Mouse (Mus musculus) T-cell, adult 2 months (primary cell): ENCODE measurements around the gene Cacna1c.

ENCODE experiments used
- DNase-seq: peaks from one replicate; pipeline ENCODE4 v3.0.0; 2022; ENCODE audit warnings: low spot score

Gene Cacna1c

DNA sequence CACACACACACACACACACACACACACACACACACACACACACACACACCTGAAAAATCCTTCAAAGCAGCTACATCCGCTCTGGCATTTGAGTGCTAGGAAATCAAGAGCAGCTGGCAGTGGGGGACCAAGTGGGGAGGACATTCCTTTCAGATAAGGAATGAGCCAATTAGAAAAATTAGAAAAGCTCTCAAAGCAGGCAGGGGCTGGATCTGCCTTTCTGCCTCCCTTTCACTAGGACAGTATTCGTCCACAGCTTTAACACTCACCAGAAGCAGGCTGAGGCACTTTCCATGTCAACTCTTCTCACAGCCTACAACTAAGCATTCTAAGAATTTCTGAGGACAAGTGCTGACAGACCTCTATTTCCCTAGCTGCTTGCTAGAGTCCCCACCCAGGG, 194.8 kb downstream of the Cacna1c start:
- DNase-seq: no peak

DNA sequence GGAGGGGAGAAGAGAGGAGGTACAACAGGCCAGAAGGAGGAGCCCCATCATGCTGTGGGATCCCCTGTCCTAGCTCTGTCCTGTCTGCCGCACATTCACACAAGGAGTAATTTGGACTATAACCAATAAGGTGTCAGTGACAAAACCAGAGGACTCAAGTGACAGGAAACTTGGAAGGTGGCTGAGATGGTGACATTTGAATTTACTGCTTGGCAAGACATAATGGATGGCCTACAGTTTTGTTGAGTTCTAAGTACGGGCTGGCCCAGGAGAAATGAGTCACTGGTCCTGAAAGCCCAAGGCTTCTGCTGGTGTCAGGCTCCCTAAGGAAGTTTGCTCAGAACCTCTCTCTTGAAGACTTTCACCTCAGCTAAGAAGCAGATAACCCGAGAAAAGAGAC, 196.0 kb downstream of the Cacna1c start:
- no peak for DNase-seq

DNA sequence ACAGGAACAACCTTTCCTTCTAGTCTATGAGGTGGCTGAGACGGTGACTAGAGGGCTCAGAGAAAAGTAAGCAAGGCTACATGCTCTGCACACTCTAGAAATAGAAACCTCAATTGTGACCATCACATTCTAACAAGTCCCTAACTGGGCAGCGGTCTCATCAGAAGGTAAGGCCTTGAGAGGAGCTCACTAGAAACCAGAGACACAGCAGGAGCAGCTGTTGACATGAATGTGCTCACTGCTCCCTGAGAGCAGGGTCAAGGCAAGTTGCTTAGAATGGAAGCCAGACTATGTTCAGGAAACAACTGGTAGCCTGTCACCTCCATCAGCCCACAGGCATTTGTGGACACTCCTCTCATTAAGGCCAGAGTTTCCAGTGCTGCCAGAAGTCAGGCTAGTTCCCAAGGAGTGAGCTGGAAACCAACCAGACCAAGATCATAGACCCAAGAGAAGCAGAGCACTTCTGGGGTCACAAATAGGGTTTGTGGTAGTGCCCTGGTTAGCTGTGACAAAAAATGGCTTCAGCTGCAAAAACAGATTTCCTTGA, 196.8 kb downstream of the Cacna1c start:
- DNase-seq: no peak

DNA sequence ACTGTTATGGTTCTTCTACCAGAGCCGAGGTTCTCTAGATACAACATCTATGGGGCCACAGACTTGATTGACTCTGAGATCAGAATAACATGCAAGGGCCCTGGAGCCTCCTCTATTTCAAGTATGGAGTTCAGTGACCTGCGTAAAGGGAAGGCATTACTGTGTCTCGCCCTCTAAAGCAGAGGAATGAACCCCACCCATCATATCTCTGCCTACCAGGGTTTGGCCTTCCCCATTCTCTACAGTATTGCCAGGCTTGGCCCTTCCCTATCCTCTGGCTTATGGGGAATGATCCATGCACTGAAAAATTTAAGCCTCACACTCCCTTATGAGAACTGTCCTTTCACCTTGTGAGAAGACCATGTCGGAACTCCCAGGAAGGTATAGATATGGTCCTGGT, 198.8 kb downstream of the Cacna1c start:
- no peak for DNase-seq

DNA sequence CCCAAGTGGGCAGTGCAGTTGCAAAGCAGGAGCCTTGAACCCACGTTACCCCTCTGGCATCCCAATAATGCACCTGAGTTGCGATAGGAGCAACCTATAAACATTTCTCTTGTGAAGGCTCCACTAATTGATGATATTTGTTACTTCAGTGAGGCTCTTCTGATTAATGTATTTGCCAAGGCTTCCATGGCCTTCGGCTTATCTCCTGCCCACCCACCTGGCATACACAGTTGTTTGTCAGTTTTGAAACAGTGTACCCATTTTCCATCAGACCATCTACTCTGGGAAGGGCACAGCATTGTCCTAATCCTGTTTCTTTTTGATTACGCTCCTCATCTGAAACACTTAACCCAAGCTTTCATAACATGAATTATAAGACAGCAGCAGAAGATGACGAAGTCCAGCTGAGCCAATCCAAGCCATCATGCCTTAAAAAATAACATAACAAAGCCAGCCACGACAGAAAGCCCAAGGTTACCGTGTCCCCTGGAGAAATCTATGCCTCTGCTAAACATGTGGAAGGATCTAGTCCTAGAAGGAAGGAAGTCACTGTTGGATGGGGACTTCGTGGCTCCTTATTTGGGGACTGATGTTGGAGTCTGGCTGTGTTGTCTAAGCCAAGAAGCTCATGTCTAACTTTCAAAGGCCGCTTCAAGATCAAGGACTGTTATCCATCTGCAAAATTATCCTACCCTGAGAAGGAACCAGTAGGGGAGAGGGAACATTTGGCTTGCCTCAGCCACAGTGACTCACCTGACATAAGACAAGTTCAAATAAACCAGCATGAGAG, 201.8 kb downstream of the Cacna1c start:
- no peak for DNase-seq

DNA sequence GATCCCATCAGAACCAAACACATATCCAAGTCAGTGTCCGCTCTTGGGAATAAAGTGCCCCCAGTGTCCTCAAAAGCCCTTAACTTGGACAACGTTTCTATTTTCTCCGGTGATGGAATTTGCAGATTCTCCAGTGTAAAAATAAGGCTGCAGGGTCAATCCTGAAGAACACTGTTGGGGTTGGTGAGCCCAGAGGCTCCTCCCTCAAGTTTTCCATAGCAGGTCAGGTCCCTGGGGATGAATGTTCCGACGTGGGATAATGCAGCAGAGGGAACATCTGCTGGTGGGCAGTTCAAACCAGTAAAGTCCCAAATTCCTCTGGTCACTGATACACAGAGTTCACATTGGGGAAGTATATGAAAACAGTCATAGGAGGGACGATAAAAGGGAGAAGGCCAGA, 203.8 kb downstream of the Cacna1c start:
- no peak for DNase-seq

DNA sequence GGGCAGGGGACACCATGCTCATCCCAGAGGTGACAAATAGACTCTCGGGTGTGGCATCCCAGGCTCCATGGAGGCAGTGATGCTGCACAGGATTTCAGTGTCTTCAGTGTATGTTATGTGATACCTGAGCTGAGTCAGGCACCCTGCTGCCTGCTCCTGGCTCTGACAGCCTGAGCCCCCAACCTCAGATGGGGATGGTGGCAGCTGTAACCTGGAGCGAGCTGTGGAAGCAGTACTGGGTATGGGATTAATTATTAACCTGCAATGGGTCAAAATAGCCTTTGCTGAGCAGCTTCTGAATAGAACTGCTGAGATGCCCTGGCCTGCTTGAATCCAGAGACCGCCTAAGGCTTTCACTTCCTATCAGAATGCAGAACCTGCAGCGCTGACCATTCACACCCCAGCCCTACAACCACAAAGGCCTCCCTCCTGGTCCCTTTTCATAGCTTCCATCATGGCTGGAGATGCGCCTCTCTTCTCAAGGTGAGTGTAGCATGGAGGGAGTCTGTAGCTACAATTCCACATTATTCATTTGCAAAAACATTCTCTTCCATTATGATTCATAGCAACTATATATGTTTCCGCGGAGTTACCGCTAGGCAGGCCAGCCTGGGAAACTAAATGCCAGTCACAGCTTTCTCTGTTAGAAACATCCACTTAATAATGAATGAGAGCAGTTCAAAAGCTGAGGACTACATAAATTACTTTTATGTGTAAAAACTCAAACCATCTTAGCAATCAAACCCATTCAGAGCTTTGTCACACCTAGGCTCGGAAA, 206.0 kb downstream of the Cacna1c start:
- no peak for DNase-seq

DNA sequence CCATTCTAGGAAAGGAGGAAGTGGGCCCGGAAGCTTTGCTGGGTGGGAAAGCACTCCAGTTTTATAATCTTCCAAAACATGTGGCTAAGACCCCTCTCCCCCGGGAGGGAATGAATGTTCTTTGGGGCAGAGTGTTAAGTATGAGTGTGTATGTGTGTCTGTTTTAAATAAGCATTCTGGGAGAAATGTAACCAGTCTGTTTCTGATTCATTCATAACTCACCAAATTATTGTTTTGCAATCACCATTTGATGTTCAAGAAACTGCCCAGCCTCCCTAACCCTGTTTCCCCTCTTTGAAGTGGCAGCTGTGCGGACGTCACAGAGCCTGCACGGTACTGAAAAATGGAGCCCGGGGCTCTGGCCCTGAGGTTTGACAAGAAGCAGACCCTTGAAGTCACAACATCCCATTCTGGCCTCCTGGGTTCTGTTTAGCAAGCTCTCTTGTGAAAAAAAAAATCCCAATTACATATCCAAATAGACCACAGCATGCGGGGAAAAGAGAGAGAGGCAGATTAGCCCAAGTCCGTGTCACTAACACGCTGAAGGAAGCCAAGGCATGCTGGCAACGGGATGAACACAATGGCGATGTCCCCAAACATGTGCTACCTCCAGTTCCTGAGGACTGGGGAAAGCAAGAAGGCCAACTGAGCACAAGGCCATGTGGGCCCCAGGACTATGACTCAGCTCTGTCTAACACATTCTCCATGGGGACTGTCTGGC, 211.9 kb downstream of the Cacna1c start:
- DNase-seq: no peak

DNA sequence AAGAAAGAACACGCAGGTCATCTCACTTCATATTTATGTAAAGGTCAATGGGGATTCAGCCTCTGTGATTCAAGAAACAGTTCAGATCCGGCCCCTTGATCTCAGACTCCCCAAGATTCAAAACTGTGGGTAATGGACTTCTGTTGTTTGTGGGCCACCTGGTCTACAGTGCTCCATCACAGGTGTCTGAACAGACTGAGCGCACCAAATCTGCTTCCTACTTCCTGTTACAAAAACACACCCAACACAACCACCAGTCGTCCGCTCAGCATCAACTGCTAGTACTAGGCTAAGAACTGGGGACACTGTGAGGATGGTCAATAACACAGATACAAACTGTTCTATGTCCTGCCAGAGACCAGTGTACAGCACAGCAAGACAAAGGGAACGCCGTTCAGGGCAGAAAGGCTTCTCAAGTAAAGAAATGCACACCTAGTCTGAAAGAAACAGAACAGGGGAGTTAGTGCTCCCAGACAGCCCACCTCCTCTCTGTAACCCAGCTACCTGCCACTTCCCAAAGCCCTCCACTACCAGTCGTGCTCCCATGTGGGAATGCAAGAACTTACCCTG, 212.7 kb downstream of the Cacna1c start:
- DNase-seq: no peak

DNA sequence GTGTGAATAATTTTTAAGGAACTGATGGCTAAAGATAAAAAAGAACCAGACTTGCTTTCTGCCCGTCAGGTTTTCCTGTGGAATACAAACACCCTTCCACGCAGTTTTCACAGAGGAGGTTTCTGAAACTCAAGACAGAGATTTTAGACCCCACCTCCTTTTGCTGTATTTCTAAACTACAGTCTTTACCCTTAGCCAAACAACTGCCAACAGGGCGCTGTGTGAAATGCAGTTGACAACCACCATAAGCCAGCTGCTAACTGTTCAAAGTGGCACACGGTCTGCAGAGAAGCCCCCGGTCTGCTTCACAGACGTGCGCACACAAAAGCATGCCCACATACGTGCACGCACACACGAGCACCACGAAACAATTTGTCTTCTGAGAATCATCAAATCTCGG, 216.0 kb downstream of the Cacna1c start:
- DNase-seq: no peak

DNA sequence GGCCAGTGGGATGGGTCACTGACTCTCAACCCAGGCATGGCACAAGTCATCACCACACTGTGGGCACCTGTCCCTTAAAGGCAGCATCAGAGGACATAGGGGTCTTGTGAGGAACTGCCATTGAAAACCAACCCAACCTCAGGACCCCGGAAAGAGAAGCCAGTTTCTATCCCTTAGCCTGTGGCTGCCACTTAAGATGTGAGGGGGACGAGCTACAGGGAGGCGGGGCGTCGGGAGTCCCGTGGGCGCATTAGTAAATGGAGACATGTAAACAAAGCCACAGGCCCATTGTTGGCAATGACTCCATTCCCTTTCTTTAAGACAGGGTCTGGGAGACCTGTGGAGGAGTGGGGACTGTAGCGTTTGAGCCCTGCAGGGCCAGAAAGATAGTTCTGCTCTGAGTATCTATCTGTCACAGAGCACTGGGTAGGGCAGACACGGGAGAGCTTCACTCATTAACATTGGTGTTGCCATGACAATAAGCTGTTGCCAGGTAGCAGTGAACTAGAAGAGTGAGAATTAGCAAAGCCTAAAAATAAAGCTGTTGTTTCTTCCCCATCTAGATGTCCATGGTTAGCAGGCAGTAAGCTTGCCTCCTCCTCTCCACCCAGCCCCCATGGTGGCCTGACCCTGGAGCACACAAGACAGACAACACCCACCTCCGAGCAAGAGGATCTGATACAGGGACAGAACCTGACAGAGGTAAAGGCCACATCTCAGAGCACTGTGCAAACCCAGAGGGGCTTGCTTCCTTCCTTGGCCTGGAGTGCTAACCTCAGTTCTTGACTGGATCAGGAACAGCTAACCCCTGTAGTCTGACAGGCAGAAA, 218.6 kb downstream of the Cacna1c start:
- DNase-seq: no peak

DNA sequence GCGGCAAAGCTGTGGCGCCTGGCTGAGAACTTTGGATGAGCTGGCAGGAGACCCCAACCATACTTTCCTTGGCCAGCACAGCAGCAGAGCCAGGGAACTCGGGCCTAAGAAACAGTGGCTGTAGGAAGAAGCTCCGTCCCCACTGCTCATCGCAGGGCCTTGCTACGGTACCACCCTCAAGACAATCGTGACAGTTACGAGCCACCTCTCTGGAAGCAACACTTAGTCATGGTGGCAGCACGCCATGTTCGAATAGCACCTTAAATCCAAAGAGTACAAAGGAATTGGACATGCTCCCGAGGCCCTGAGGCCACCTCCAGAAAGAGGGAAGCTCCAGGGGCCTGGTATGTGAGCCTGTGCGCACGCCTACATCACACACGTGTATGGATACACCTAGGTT, 219.6 kb downstream of the Cacna1c start:
- no peak for DNase-seq

DNA sequence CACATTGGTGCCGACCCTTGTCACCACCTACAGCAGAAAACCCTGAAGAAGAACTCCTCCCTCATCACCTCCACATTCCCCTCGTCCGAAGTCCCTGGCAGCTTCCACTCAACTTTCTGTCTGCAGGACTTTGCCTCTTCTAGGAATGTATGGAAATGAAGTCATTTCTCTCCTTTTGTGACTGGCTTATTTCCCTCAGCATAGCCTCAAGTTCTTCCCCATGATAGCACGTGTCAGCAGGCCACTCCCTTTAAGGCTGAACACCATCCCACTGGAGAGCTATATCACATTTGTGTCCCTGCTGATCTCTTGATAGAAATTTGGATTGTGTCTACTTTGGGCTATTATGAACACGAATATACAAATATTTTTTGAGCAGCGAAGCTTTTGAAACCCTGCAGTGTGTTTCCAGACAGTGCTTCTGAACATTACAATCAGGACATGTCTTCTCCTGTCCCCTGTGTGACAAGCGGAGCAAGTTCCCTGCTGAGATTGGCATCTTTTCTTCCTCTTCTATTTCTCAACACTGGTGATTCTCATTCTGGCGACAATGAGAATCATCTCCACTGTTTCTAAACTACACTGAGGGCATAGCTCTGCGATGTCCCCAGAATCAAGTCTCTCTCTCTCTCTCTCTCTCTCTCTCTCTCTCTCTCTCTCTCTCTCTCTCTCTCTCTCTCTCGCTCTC, 224.2 kb downstream of the Cacna1c start:
- DNase-seq: no peak

DNA sequence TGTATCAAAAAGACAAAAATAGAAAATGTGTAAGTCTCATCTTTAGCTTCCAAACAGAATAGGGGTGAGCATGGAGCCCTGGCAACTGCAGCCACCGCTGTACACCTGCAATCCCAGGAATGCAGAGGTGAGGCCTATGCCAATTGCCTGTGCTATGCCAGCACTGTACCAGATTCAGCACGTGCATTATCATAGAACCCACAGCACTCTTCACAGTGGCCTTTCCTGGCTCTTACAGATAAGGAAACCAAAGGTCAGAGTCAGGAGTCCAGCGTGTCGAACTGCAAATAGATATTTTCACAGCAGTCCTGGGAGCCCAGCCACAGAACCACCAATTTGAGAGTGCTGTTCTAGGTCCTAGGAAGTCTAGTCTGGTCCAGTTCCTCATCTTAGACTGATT, 227.4 kb downstream of the Cacna1c start:
- DNase-seq: no peak

DNA sequence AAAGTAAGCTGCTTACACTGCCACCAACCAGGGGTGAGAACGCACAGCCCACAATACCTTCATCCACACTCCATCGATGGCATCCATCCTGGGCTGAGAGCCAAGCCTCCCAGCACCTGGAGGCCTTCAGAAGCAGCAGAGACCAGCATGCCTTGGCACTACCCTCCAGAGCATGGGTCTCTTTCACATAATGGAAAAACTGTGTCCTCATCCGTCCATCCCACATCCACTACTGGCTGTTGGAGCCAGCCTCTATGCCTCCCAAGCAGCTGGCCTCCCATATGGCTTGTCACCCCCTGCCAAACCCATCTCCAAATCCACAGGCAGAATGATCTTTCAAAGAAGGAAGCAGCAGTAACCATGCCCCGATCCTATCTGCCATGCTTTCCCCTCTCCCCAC, 229.3 kb downstream of the Cacna1c start:
- DNase-seq: no peak

DNA sequence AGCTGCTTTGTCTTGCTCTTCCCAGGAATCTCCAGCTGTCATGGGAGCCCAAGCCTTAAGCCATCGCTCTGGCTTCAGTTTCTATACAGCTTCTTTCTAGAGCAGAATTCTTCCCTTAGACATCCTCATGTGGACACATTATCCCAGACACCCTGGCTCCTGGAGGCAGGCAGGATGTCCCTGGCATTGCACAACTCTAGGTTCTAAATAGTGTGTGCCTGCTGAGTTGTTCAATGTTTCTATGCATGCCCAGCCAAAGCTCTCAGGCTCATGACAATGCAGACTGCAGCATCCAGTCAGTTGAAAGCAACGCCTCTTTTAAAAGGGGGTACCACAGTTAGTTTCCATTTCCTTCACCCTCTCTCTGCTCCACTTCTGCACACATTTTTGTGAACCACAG, 230.6 kb downstream of the Cacna1c start:
- no peak for DNase-seq

DNA sequence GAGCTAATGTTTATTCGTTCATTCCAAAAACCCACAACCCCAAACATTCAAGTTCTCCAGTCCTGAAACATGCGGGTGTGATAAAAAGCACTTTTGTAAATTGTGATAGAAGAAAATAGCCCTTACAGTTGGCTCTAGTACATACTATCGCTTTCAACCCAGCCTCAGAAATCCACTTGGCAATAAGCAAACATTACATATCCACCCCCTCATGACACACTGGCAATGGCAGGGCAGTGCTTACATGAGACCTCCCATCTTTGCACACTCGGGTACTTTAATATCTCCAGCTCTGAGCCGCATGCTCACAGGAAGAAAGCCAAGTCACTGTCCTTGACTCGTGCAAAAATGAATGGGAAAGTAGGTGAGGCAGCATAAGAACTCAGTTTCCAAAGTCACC, 232.4 kb downstream of the Cacna1c start:
- DNase-seq: no peak

DNA sequence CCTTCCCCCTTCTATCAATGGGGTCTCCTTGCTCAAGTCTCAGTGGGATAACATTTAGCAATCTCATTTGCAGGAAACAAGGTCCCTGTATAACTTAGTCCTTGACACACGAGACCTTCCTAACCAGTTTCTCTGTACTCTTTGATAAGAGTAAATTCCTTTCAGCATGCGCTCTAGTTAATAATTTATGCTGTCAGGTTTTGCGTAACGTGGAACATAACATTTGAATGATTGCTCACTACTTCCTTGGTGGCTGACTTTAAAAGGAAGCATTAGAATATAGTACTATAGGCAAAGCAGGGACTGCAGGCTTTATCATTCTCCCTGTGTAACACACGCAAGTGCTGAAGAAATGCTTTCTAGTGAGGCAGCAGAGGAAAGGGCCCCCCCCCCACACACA, 232.9 kb downstream of the Cacna1c start:
- no peak for DNase-seq

DNA sequence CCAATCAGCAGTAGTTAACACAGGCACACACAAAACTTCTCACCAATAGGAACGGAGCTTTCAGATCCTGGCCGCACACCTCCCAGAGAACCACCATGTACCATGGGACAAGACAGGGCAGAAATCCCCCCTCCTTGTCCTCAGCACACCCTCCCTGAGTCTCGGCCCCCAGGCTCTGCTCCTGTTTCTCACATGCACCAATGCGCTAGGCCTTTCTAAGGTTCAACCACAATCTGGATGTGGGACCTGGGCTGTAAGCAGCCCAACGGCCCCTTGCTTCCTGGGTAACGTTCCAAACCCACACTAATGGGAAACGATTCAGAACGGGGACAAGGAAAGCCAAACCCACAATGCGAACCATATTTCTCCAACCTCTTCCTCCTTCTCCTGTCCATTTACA, 237.7 kb downstream of the Cacna1c start:
- DNase-seq: no peak

DNA sequence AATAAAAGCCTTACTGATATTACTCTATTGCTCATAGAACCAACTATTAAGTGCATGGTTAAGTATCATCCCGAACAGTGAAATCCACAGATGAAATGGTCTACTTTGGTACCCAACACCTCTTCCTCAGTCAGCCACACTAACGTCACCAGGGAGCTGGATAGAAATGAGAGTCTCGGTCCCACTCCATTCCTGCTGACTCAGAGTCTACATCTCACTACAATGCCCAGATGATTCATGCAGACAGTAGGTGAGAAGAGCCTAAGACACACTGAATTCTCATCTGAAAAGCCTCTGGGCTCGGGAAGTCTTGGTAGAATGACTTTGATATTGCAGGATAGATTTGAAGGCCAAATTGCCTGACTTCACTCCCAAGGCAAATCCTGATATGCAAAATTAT, 240.0 kb downstream of the Cacna1c start:
- no peak for DNase-seq

DNA sequence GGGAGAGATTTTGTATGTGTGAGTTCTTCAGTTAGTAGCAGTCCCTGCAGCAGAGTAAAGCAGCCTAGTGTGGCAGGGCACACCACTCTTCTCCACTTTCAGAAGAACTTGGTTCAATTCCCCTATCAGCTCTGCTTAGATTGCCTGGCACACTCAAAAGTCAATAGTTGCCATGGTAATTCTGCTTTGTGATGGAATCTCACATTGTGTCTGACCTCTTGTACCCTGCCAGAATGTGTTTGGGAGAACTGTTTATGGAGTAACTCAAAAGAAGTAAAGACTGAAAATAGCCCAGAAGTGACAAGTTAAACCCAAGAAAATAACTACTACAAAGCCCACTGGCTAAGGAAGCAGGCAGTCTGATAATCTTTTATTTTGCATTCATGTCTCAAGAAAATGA, 240.4 kb downstream of the Cacna1c start:
- DNase-seq: no peak
